Mouse (Mus musculus) large intestine, adult 2 months (tissue): ENCODE measurements around the gene Asap3. TPM values are rescaled to one million over a fixed set of nuclear protein-coding genes. Genes with fewer than 3 reads are reported as not detected.

Experiments used
- DNase-seq: peaks from one replicate; pipeline ENCODE4 v3.0.0-alpha.2; 2012; ENCODE audit warnings: low read depth, low spot score
- WGBS: fragments of 180-500 bp; shearing (Covaris S2); methylation state at CpG from one replicate; pipeline ENCODE4 v1.1.7; 2018; 5-methylcytosine and 5-hydroxymethylcytosine counted together
- polyA plus RNA-seq: library from polyadenylated mRNA; depleted of rRNA; stranded (reverse); fragments of >200 nt; gene quantifications from 2 replicates; pipeline ENCODE4 v1.2.3, GENCODE M21; 2012

Asap3 gene
- polyA plus RNA-seq, 1 experiment, result 2.3 TPM

GRCm38 (mm10) chr4:136215576-136215975, 9.4 kb downstream of the Asap3 start:
- no peak for DNase-seq
- 57% methylated on average over 8 of the region's 8 CpGs for WGBS

- WGBS, result 25% methylated on average over 10 of the region's 10 CpGs
- DNase-seq, result no peak
Measured at GRCm38 (mm10) chr4:136217063-136217462, 10.9 kb downstream of the Asap3 start.

GRCm38 (mm10) chr4:136218595-136219214, 12.5 kb downstream of the Asap3 start:
- 30% methylated on average over 18 of the region's 18 CpGs for WGBS
- DNase-seq, result no peak

- no peak for DNase-seq
- 48% methylated on average over 17 of the region's 17 CpGs for WGBS
Measured at GRCm38 (mm10) chr4:136220133-136220775, 14.1 kb downstream of the Asap3 start.

GRCm38 (mm10) chr4:136223549-136224239, 17.5 kb downstream of the Asap3 start:
- 80% methylated on average over 13 of the region's 13 CpGs for WGBS
- DNase-seq, result no peak

- no peak for DNase-seq
- 60% methylated on average over 5 of the region's 5 CpGs for WGBS
Measured at GRCm38 (mm10) chr4:136224240-136224559, 18.0 kb downstream of the Asap3 start.

GRCm38 (mm10) chr4:136224677-136225460, 18.7 kb downstream of the Asap3 start:
- WGBS, result 75% methylated on average over 23 of the region's 23 CpGs
- DNase-seq, result no peak

GRCm38 (mm10) chr4:136227408-136227807, 21.2 kb downstream of the Asap3 start:
- WGBS, result 79% methylated on average over 7 of the region's 7 CpGs
- no peak for DNase-seq

GRCm38 (mm10) chr4:136228640-136229039, 22.5 kb downstream of the Asap3 start:
- 43% methylated on average over 5 of the region's 5 CpGs for WGBS
- DNase-seq, result no peak

- DNase-seq, result no peak
- WGBS, result 48% methylated on average over 13 of the region's 13 CpGs
Measured at GRCm38 (mm10) chr4:136238669-136239068, 32.5 kb downstream of the Asap3 start.

GRCm38 (mm10) chr4:136239111-136239510, 32.9 kb downstream of the Asap3 start:
- 69% methylated on average over 9 of the region's 9 CpGs for WGBS
- DNase-seq, result no peak

- 19% methylated on average over 8 of the region's 8 CpGs for WGBS
- no peak for DNase-seq
Measured at GRCm38 (mm10) chr4:136239622-136240021, 33.5 kb downstream of the Asap3 start.

GRCm38 (mm10) chr4:136240123-136240522, 34.0 kb downstream of the Asap3 start:
- DNase-seq, result no peak
- WGBS, result 80% methylated on average over 14 of the region's 14 CpGs

GRCm38 (mm10) chr4:136240955-136241354, 34.8 kb downstream of the Asap3 start:
- 81% methylated on average over 8 of the region's 8 CpGs for WGBS
- no peak for DNase-seq

- no peak for DNase-seq
- 46% methylated on average over 8 of the region's 8 CpGs for WGBS
Measured at GRCm38 (mm10) chr4:136242065-136242703, 36.0 kb downstream of the Asap3 start.

- WGBS, result 83% methylated on average over 7 of the region's 7 CpGs
- DNase-seq, result no peak
Measured at GRCm38 (mm10) chr4:136242728-136243127, 36.6 kb downstream of the Asap3 start.

- WGBS, result 85% methylated on average over 7 of the region's 7 CpGs
- DNase-seq, result no peak
Measured at GRCm38 (mm10) chr4:136244208-136244607, 38.0 kb downstream of the Asap3 start.

- WGBS, result 73% methylated on average over 5 of the region's 5 CpGs
- no peak for DNase-seq
Measured at GRCm38 (mm10) chr4:136245681-136246080, 39.5 kb downstream of the Asap3 start.

GRCm38 (mm10) chr4:136246568-136246969, 40.4 kb downstream of the Asap3 start:
- 30% methylated on average over 12 of the region's 12 CpGs for WGBS
- no peak for DNase-seq

- no peak for DNase-seq
- 43% methylated on average over 14 of the region's 14 CpGs for WGBS
Measured at GRCm38 (mm10) chr4:136247386-136247728, 41.2 kb downstream of the Asap3 start.
